Mouse (Mus musculus): ENCODE results near the gene Ampd2.

DNA sequence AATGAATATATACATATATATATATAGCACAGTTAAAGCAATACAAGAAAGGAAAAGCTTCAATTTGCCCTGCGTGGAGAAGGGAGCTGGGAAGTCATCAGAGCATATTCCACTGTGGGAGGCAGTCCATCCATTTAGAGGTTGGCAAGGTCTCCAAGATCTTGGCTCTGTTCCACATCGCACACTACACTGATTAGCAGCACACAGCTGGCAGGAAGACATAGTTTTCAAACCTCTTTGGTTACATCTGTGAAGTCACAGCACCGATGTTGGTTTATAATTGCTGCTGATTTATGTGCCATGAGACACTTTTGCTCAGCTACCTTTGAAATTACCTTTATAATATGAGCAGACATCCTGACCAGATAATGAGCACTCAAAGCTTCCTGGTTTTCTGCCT is 38.1 kb downstream of the Ampd2 start:
- TF ChIP-seq EP300 (IDR thresholded peaks at IDR 0.05): no peak
- TF ChIP-seq CTCF (IDR thresholded peaks at IDR 0.05): no peak
